Mouse (Mus musculus): ENCODE data around the gene Phf21a. TPM values are rescaled to one million over a fixed set of nuclear protein-coding genes. Genes with fewer than 3 reads are reported as not detected.

Phf21a gene
- polyA plus RNA-seq, 1 experiment = 28.4 TPM

- H3K4me3 ChIP-seq (ENCODE audit: low read depth, low read length) = no peak overlapping the region
- no peak overlapping the region for H3K27ac ChIP-seq (ENCODE audit: insufficient read depth, low read depth, low read length)
- 72% methylated on average over 6 of the region's 6 CpGs for WGBS
- peaks cover 19% of the 10 kb centered on the region for H3K36me3 ChIP-seq (ENCODE audit: control insufficient read depth, insufficient read depth, low read length)
- no peaks in the 10 kb centered on the region for H3K27me3 ChIP-seq (ENCODE audit: control insufficient read depth, insufficient read depth, low read length)
- TF ChIP-seq CTCF (IDR thresholded peaks at IDR 0.05; ENCODE audit: extremely low read depth, insufficient read length, insufficient replicate concordance, low read depth, low read length) = no peak
- no peak for TF ChIP-seq POLR2A (IDR thresholded peaks at IDR 0.05; ENCODE audit: low read depth, low read length)
- no peaks in the 10 kb centered on the region; the same call in 1 of the 2 replicates for H3K4me1 ChIP-seq (ENCODE audit: control insufficient read depth, insufficient read depth, insufficient read length, low read length)
Measured at GRCm38 (mm10) chr2:92349589-92350425, 256.9 kb downstream of the Phf21a start.

- no peak overlapping the region for H3K27ac ChIP-seq (ENCODE audit: insufficient read depth, low read depth, low read length)
- H3K27me3 ChIP-seq (ENCODE audit: control insufficient read depth, insufficient read depth, low read length) = no peaks in the 10 kb centered on the region
- 85% methylated on average over 5 of the region's 5 CpGs for WGBS
- no peaks in the 10 kb centered on the region; the same call in 1 of the 2 replicates for H3K4me1 ChIP-seq (ENCODE audit: control insufficient read depth, insufficient read depth, insufficient read length, low read length)
- no peak overlapping the region for H3K4me3 ChIP-seq (ENCODE audit: low read depth, low read length)
- TF ChIP-seq POLR2A (IDR thresholded peaks at IDR 0.05; ENCODE audit: low read depth, low read length) = no peak
- TF ChIP-seq CTCF (IDR thresholded peaks at IDR 0.05; ENCODE audit: extremely low read depth, insufficient read length, insufficient replicate concordance, low read depth, low read length) = no peak
- peaks cover 16% of the 10 kb centered on the region for H3K36me3 ChIP-seq (ENCODE audit: control insufficient read depth, insufficient read depth, low read length)
Measured at GRCm38 (mm10) chr2:92350686-92351085, 257.8 kb downstream of the Phf21a start.

GRCm38 (mm10) chr2:92353402-92353801 lies 260.5 kb downstream of the Phf21a start:
- no peak overlapping the region for H3K27ac ChIP-seq (ENCODE audit: insufficient read depth, low read depth, low read length)
- H3K27me3 ChIP-seq (ENCODE audit: control insufficient read depth, insufficient read depth, low read length) = no peaks in the 10 kb centered on the region
- H3K4me3 ChIP-seq (ENCODE audit: low read depth, low read length) = no peak overlapping the region
- H3K36me3 ChIP-seq (ENCODE audit: control insufficient read depth, insufficient read depth, low read length) = peaks cover 19% of the 10 kb centered on the region
- 83% methylated on average over 5 of the region's 5 CpGs for whole genome bisulfite sequencing
- no peaks in the 10 kb centered on the region; the same call in 1 of the 2 replicates for H3K4me1 ChIP-seq (ENCODE audit: control insufficient read depth, insufficient read depth, insufficient read length, low read length)
- TF ChIP-seq POLR2A (IDR thresholded peaks at IDR 0.05; ENCODE audit: low read depth, low read length) = no peak

DNA sequence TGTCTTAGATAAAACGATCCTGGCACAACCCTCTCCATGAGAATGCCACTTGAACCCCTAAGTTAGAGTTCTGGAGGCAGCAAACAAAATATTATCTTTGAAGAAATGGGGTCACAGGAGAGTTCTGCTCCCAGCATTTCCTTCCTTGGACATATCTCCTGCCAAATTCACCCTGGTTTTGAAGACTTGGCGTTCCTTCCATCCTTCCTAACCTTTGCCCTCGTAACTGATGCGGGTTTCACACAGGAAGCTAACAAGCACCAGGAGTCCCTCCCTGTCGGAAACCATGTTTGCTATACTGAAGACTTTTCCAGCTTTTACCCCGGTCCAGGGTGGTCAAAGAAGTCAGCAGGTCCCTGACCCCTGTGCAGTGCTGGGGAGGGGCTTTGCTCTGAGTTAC lies 261.3 kb downstream of the Phf21a start:
- H3K27ac ChIP-seq (ENCODE audit: insufficient read depth, low read depth, low read length) = no peak overlapping the region
- TF ChIP-seq POLR2A (IDR thresholded peaks at IDR 0.05; ENCODE audit: low read depth, low read length) (no peak), CTCF (IDR thresholded peaks at IDR 0.05; ENCODE audit: extremely low read depth, insufficient read length, insufficient replicate concordance, low read depth, low read length) (no peak)
- 32% methylated on average over 6 of the region's 6 CpGs for WGBS
- H3K36me3 ChIP-seq (ENCODE audit: control insufficient read depth, insufficient read depth, low read length) = peaks cover 20% of the 10 kb centered on the region
- no peak overlapping the region for H3K4me3 ChIP-seq (ENCODE audit: low read depth, low read length)
- no peaks in the 10 kb centered on the region for H3K27me3 ChIP-seq (ENCODE audit: control insufficient read depth, insufficient read depth, low read length)
- no peaks in the 10 kb centered on the region; the same call in 1 of the 2 replicates for H3K4me1 ChIP-seq (ENCODE audit: control insufficient read depth, insufficient read depth, insufficient read length, low read length)

- H3K4me3 ChIP-seq (ENCODE audit: low read depth, low read length) = no peak overlapping the region
- no peaks in the 10 kb centered on the region for H3K4me1 ChIP-seq (ENCODE audit: control insufficient read depth, insufficient read depth, insufficient read length, low read length)
- WGBS = 70% methylated on average over 2 of the region's 2 CpGs
- no peak overlapping the region for H3K27ac ChIP-seq (ENCODE audit: insufficient read depth, low read depth, low read length)
- H3K36me3 ChIP-seq (ENCODE audit: control insufficient read depth, insufficient read depth, low read length) = peaks cover 22% of the 10 kb centered on the region
- no peak for TF ChIP-seq CTCF (IDR thresholded peaks at IDR 0.05; ENCODE audit: extremely low read depth, insufficient read length, insufficient replicate concordance, low read depth, low read length)
- H3K27me3 ChIP-seq (ENCODE audit: control insufficient read depth, insufficient read depth, low read length) = no peaks in the 10 kb centered on the region
Measured at GRCm38 (mm10) chr2:92359301-92359700, 266.4 kb downstream of the Phf21a start.

DNA sequence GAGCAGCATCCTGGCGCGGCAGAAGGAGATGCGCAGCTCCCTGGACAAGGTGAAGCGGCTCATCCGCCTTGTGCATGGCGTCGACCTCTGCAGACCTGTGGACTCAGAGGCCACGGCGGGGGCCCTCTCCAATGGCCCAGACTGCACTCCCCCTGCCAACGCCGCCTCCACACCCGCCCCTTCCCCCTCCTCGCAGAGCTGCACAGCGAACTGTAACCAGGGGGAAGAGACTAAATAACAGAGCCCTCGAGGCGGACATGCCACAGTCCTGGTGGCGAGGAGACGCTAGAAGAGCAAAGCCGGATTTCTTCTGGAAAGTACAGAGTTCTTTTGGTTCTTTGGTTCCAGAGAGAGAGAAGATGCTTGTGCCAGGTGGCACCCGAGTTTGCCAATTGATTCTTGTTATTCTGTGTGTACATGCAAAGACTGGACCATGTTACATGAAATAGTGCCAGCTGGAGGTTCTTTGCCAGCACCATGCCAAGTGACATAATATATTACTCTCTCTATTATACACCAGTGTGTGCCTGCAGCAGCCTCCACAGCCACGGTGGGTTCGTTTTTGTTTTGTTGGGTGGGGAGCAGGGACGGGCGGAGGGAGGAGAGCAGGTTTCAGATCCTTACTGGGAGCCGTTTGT lies 267.4 kb downstream of the Phf21a start:
- Histone ChIP-seq H3K4me3 (ENCODE audit: low read depth, low read length) (no peak overlapping the region), H3K36me3 (ENCODE audit: control insufficient read depth, insufficient read depth, low read length) (peaks cover 25% of the 10 kb centered on the region)
- TF ChIP-seq CTCF (IDR thresholded peaks at IDR 0.05; ENCODE audit: extremely low read depth, insufficient read length, insufficient replicate concordance, low read depth, low read length) = no peak
- TF ChIP-seq POLR2A (IDR thresholded peaks at IDR 0.05; ENCODE audit: low read depth, low read length) = no peak

DNA sequence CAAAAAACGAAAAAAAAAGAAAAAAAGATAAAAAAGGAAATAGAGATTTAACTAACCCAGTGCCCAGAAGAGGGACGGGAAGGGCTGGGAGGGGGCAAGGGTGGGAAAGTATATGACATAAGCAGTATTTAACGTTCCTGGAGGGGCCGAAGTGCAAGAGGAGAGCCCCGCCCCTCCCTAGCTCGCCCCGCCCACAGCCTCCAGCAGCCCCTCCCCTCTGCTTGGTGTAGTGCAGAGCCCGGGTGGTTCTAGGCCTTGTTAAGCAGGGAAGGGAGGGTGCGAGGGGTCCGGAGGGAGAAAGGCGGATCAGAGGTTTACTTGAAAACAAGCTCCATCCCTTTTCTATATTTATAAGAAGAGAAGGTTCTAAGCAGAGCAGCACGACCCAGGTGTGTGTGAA lies 268.0 kb downstream of the Phf21a start:
- WGBS = 32% methylated on average over 12 of the region's 12 CpGs
- no peaks in the 10 kb centered on the region for H3K27me3 ChIP-seq (ENCODE audit: control insufficient read depth, insufficient read depth, low read length)
- H3K27ac ChIP-seq (ENCODE audit: insufficient read depth, low read depth, low read length) = no peak overlapping the region
- H3K4me1 ChIP-seq (ENCODE audit: control insufficient read depth, insufficient read depth, insufficient read length, low read length) = no peaks in the 10 kb centered on the region
- peaks cover 21% of the 10 kb centered on the region for H3K36me3 ChIP-seq (ENCODE audit: control insufficient read depth, insufficient read depth, low read length)
- TF ChIP-seq CTCF (IDR thresholded peaks at IDR 0.05; ENCODE audit: extremely low read depth, insufficient read length, insufficient replicate concordance, low read depth, low read length) (no peak), POLR2A (IDR thresholded peaks at IDR 0.05; ENCODE audit: low read depth, low read length) (no peak)
- H3K4me3 ChIP-seq (ENCODE audit: low read depth, low read length) = no peak overlapping the region

More for the DNA sequence above, 267.4 kb downstream of the Phf21a start:
- no peaks in the 10 kb centered on the region for H3K4me1 ChIP-seq (ENCODE audit: control insufficient read depth, insufficient read depth, insufficient read length, low read length)
- H3K27me3 ChIP-seq (ENCODE audit: control insufficient read depth, insufficient read depth, low read length) = no peaks in the 10 kb centered on the region
- 71% methylated on average over 25 of the region's 25 CpGs for WGBS
- no peak overlapping the region for H3K27ac ChIP-seq (ENCODE audit: insufficient read depth, low read depth, low read length)

All from small intestine, adult 2 months (tissue).